Mouse (Mus musculus) heart, embryonic 14.5 days (tissue): Measurements from ENCODE around the gene Lbh. TPM values are rescaled to one million over a fixed set of nuclear protein-coding genes. Genes with fewer than 3 reads are reported as not detected.

ENCODE experiments used
- polyA plus RNA-seq: library from polyadenylated mRNA; unstranded; fragments of >200 nt; fragmentation: Nextera tagmentation; extraction: Ambion mirVana; gene quantifications from 2 replicates; pipeline ENCODE4 v1.2.1, GENCODE M21; 2014

Lbh gene
- polyA plus RNA-seq, 1 experiment from 2014 or later = 36.2 TPM

Other genes starting within 250 kb of the Lbh start
- 68.6 and 74.3 TPM in 2 replicates for gene Ypel5, start 81.9 kb upstream of the Lbh start, polyA plus RNA-seq
- gene Lclat1, start 189.7 kb downstream of the Lbh start, polyA plus RNA-seq = 54.6 and 61.3 TPM in 2 replicates